Mouse (Mus musculus) G1E-ER4 (cell line): ENCODE measurements around the gene Trim71. TPM values are rescaled to one million over a fixed set of nuclear protein-coding genes. Genes with fewer than 3 reads are reported as not detected.

Experiments used
- GATA1 ChIP-seq: IDR thresholded peaks from one replicate; pipeline ENCODE4 v1.8.0; 2012; ENCODE audit warnings: low read length, inconsistent platforms
- polyA plus RNA-seq: library from polyadenylated mRNA; stranded (reverse); fragments of >175 nt; gene quantifications from 2 replicates; pipeline ENCODE4 v1.2.3, GENCODE M21; 2012

Trim71 gene
- polyA plus RNA-seq, result not detected in 2 replicates

DNA sequence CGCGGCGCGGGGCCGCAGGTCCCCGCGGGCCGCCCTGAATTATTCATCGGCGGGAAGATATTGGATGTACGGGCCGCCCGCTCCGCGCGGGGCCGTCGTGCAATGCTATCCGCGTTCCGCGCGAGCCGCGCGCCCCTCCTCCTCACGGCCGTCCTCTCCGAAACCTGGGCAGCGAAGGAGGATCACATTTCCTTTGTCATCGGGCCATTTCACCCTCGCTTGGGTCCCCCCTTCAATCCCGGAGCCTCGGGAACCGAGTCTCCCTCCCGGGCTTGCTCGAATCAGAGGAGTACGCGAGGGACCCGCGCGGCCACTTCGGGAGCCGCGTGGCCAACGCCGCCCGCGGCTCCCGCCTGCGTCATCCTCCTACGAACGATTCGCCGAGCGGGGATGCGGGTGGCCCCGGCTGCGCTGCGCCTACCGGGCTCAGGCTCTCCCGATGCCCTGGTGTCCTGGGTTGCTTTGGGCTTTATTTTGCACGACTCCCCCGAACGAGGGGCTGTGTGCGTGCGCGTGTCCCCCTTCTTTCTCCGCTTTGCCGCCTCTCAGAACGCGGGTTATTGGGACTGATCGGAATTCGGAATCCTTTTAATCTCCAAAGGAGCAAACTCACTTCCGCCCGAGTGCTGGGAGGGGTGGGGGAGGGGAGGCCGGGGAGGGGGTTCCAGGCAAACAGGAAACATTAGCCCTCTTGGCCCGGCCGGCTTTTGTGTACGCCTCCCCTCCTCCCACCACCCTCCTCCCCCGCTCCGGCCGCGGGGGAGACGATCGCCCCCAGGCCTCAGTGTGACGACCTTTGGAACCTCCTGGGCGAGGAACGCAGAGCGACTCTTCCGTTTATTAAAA is at the start of gene Trim71:
Gene Trim71 (minus strand): TSS at position 609 of the 846 bp plus-strand sequence.
- no peak for TF ChIP-seq GATA1

DNA sequence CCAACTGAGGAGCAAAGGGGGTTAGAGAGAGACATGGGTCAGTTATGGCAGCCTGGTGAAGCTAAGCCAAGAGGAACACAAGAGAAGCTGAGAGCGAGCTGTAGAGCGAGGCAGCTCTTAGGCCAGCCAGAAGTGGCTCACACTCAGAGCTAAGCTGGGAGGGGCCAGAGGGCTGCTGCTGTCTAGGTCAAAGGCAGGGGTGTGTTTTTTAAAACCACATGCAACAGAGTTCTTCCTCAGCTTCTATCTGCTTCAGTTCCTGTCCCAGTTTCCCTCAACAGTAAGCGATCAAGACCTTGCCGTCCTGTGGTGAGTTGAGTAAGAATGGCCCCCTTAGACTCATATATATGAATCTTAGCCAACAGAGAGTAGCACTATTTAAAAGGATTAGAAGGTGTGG is 48.9 kb upstream of the Trim71 start:
- no peak for TF ChIP-seq GATA1

DNA sequence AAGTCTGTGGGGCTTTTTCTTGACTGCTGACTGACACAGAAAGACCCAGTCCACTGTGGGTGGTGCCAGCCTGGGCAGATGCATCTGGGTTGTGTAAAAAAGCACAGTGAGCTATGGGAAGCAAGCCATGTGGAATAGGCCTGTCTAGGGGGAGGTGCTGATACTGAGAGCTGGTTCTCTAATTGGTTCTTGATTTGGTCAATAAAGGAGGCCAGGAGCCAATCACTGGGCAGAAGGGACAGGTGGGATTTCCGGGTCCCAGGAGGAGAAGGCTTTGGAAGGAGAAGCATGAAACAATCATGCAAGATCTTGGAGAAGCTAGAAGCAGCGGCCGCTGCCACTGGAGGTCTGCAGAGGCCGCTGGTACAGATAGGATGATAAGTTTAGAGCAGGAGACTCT is 48.4 kb upstream of the Trim71 start:
- no peak for TF ChIP-seq GATA1

DNA sequence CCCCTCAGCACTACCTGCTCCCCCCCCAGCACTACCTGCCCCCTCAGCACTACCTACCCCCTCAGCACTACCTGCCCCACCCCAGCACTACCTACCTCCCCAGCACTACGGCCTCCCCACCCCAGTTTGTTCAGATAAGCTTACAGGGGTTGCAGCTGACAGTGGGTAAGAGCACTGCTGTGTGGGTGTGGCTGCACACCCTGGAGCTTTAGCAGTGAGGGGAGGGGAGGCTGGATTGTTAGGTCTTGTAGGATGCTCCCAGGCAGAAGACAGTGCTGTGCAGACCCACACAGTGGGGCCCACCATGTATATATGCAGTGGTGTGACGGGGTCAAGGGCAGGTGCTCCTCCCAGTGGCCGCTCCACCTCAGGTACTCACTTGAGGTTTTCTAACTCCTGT is 46.1 kb upstream of the Trim71 start:
- TF ChIP-seq GATA1, result no peak

DNA sequence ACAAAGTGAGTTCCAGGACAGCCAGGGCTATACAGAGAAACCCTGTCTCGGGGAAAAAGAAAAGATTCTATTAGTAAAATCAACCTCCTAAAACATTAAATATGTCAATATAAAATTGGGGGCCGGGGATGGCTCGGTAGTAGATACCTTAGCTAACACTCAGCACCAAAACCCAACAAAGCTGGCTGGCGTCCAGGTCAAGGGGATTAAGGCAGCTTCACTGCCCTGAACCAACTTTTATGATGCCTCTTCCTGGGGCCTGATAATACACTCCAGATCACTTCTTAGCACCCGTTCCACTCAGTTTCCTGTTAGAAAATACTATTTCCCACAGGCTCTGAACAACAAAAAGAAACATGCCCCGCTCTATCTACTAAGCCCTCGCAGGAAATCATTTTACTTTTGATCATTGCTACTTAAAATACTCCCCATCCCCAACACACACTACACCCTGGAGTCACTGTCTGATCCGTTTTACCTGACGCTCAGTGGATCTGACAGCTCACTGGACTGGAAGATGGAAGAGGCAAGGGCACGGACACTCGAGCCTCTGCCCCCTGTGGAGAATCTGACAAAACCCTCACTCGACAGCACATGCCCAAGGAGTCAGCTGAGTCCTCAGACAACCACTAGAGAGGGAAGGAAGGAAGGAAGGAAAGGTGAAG is 39.8 kb upstream of the Trim71 start:
- TF ChIP-seq GATA1, result no peak

DNA sequence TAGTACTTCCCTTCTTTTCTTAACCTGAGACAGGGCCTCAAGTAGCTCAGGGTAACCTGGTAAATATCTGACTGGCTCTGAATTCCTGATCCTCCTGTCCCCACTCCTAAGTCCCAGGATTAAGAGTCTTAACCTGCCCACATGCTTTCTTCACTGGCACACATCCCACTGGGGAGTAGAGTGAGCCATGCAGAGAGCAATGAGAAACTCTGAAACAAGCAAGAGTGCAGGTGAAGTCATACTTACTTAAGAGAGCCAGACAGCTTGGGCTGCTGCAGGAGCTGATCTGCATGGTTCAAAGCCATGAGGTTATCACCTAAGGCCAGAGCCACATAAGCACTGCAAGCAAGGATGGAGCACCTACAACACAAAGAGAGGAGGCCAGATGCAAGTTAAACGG is 36.9 kb upstream of the Trim71 start:
- no peak for TF ChIP-seq GATA1

DNA sequence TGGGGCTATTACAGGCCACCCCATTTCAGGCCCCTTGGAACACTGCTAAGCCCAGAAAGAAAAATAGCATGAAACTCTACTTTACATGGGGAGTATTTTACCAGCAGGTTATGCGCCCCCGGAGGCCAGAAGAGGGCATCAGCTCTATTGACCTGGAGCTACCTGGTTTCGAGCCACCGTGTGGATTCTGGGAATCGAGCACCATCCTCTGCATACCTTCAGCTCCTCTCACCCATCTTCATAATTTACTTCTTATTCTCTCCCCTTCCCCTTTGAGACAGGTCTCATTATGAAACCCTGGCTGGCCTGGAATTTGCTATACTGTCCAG is 20.8 kb upstream of the Trim71 start:
- TF ChIP-seq GATA1, result no peak

DNA sequence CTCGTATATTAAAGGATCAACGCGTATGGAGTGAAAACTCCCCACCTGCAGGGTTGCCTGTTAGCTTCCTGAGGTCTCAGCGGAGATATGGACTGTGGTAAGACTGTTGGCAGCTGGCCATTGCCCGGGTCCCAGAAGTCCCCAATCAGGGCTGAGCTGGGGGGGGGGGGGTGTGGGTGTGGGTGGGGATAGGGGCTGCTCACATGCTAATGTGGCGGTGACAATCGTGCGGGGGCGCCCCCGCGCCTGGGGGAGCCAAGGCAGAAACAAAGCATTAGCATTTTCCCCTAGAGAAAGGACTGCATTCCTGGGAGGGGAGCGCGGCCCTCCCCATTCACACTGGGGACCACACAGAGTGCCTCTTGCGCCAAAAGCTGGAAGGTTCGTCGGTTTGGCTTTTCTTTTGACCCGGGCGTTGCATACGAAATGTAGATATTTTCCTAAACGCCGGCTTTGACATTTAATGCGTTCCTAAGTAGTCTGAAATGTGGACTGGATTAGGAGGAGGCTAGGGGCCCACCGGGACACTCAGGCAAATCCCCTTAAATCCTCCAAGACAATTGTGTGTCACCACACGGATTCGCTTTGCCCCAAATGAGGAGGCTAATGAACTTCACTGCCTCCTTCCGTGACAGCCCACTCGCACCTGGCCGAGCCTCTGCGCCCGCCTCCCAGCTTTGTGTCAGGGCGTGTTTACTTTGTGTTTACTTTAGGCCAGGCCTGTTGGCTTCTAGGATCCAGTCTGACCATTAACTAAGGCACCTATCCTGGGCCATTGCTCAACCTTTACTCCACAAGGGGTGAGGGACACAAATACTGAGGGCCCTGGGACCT is 20.2 kb upstream of the Trim71 start:
- no peak for TF ChIP-seq GATA1

DNA sequence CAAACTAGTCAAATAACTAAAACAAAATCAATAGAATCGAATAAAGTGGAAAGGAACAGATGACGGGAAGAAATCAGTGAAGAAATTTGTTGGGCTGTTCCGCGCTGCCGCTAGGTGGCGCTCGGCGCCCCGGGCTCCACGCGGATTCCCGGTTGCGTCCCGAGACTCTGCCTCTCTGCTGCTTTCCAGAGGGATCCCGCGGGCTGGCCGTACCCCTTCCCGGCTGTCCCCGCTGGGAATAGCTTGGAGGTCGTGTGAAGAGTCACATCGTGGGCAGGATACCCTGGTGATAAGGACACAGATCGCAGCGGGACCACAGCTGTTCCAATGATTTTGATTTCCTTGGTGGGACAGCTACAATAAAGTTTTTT is 19.6 kb upstream of the Trim71 start:
- TF ChIP-seq GATA1, result no peak

DNA sequence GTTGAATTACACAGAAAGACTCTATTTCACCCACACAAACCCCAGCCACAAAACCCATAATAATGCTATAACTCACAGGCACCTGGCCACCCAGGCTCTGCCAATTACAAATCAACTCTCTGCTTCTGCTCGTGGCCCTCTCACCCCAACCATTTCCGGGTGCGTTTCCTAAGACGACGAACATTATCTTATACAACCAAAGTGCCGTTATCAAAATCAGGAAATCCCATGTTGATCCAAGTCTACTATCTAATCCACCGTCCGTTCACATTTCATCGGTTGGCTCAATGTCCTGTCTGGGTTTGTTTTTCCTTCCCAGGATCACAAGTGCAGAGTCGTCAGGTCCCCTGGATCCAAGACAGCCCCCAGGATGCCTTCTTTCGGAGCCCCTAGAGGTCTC is 14.5 kb upstream of the Trim71 start:
- no peak for TF ChIP-seq GATA1

DNA sequence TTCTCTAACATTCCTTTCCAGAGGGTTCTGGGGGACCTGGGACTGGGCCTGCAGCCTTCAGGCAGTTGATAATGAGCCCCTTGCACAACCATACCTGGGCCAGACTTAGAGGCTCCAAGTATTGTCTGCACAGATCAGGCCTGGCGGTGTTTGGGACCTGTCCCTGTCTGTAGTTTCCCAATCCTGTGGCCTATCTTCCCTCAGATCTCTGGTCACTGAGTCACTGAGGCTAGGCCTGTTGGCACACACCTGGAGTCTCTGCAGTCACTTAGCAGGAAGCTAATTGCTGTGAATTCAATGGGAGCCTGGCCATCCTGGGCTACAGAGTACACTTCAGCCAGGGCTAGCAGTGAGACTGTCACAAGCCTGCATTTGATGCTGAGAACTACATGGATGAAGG is 11.8 kb upstream of the Trim71 start:
- no peak for TF ChIP-seq GATA1

DNA sequence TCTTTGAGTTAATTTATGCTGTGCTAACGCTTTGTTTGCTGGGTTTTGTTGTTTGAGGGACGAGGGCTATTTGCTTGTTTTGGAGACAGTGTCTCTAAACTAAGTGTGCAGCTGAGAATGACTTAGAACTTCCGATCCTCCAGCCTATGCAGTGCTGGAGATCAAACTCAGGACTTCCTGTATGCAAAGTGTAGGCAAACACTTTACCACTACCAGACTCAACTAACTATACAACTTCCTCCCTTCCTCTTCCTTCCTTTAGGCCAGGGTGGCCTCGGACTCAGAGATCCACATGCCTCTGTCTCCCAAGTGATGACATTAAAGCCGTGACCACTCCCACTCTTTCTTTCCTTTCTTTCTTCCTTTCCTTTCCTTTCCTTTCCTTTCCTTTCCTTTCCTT is 9.4 kb upstream of the Trim71 start:
- TF ChIP-seq GATA1, result no peak

DNA sequence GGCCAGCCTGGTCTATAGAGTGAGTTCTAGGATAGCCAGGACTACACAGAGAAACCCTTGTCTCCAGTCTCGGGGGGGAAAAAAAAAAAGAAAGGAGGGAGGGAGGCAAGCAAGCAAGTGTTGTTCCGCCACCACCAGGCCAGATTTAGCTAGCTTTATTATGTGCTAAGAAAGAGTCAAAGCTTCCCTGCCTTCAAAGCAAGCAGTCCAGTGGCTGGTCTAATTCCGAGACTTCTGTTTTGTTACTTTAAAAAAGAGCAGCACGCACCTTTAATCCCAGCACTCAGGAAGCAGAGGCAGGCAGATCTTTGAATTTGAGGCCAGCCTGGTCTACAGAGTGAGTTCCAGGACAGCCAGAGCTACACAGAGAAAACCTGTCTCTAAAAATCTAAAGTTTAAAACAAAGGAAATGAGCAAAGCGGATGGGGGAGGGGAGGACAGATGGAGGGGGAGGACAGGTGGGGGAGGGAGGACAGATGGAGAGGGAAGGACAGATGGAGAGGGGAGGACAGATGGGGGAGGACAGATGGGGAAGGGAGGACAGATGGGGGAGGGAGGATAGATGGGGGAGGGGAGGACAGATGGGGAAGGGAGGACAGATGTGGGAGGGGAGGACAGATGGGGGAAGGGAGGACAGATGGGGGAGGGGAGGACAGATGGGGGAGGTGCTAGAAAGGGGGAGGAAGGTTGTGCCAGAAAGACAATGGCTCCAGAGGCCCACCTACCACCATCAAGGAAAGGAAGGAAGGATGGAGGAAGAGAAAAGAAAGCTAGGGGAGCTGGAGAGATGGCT is 4.7 kb upstream of the Trim71 start:
- no peak for TF ChIP-seq GATA1

DNA sequence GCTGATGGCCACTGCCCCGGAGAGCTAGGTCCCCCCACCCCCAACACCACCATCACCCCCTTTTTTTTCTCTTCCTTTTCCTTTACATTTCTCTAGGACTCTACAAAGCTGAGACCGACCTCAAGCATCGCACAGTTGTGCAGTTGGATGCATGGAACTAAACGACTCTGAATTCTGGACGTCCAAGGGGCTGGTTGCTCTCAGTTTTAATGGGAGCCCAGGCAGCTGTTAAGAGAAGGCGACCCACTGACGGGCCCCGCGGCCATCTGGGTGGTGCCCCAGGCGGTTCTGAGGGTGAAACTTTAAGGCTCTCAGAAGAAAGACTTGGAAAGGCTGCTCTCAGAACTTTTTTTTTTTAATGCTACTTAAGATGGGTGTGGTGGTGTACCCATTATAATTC is 498 bp upstream of the Trim71 start:
- TF ChIP-seq GATA1, result no peak

DNA sequence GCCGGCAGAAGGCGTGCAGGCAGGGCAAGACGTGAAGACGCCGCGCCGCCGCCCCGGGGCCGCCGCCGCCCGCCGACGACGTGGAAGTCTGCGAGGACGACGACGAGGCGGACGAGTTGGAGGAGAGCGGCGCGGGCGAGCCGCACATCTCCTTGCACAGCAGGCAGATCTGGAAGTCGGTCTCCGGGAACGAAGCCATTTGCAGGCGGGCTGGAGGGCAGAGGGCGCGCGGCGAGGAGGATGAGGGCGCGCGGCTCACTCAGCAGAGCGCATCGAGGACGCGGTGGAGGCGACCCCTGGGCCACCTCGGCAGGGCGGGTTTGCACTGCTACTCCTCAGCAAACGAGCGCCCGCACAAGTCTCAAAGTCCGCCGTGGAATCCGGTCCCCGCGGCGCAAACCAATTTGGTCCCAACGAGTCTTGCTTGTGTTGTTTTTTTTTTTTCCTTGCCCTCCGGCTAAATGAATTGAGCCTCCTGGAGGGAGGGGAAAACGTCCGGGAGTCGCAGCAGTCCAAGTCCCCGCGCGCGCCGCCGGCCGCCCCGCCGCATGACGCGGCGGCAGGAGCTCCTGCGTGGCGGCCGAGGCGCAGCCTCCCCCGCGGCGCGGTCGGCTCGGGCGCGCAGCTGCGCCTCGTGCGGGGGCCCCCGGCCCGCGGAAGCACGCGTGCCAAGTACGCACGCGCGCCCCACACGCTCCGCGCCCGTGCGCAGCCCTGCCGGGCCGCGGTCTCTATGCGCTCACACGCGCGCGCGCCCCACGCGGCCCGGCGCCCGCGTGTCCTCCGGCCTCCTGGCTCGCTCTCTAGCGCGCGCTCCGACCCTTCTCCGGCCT is 1.0 kb downstream of the Trim71 start:
- no peak for TF ChIP-seq GATA1
